Mouse (Mus musculus) lung, adult 18-20 months (tissue): Measurements from ENCODE around the gene Tsga10ip.
"Not testable (repeated sequence)": the region's sequence is repeated elsewhere in the genome, so short reads cannot be mapped to it uniquely, and the experiment has no call there.

Source experiments
- DNase-seq, 2 experiments: peaks; one replicate each; pipeline ENCODE4 v3.0.0; 2022; ENCODE audit warnings: mixed read lengths in 2 of 2

Tsga10ip gene

GRCm38 (mm10) chr19:5423561-5423960 is 21.2 kb upstream of the Tsga10ip start:
- no peak for DNase-seq

GRCm38 (mm10) chr19:5422895-5423443 is 20.6 kb upstream of the Tsga10ip start:
- DNase-seq = no peak

GRCm38 (mm10) chr19:5422267-5422666 is 19.9 kb upstream of the Tsga10ip start:
- DNase-seq = no peak

- no peak for DNase-seq
Measured at GRCm38 (mm10) chr19:5421784-5422183, 19.5 kb upstream of the Tsga10ip start.

- DNase-seq = no peak
Measured at GRCm38 (mm10) chr19:5420579-5420978, 18.3 kb upstream of the Tsga10ip start.

GRCm38 (mm10) chr19:5419630-5420029 is 17.3 kb upstream of the Tsga10ip start:
- DNase-seq = no peak

GRCm38 (mm10) chr19:5418750-5419466 is 16.6 kb upstream of the Tsga10ip start:
- no peak for DNase-seq

GRCm38 (mm10) chr19:5414534-5414957 is 12.2 kb upstream of the Tsga10ip start:
- DNase-seq = peak; percentile 58 to 63

GRCm38 (mm10) chr19:5413840-5414239 is 11.5 kb upstream of the Tsga10ip start:
- DNase-seq = no peak

GRCm38 (mm10) chr19:5411961-5412360 is 9.6 kb upstream of the Tsga10ip start:
- DNase-seq = no peak

GRCm38 (mm10) chr19:5410641-5411040 is 8.3 kb upstream of the Tsga10ip start:
- no peak for DNase-seq

- DNase-seq = peak in 1 of 2 experiments; percentile 54
Measured at GRCm38 (mm10) chr19:5409068-5409467, 6.7 kb upstream of the Tsga10ip start.

GRCm38 (mm10) chr19:5408057-5409001 is 6.0 kb upstream of the Tsga10ip start:
- peak in 1 of 2 experiments; percentile 39 for DNase-seq

- DNase-seq = peak; percentile 64 to 75
Measured at GRCm38 (mm10) chr19:5407133-5407532, 4.8 kb upstream of the Tsga10ip start.

- DNase-seq = peak; percentile 60 to 62
Measured at GRCm38 (mm10) chr19:5406531-5407126, 4.3 kb upstream of the Tsga10ip start.

- DNase-seq = no peak
Measured at GRCm38 (mm10) chr19:5405924-5406323, 3.6 kb upstream of the Tsga10ip start.

GRCm38 (mm10) chr19:5401073-5401472 is 1.3 kb downstream of the Tsga10ip start:
- not testable (repeated sequence) for DNase-seq

- DNase-seq = no peak
Measured at GRCm38 (mm10) chr19:5395371-5395770, 7.0 kb downstream of the Tsga10ip start.

- no peak for DNase-seq
Measured at GRCm38 (mm10) chr19:5394168-5394567, 8.2 kb downstream of the Tsga10ip start.

- DNase-seq = peak; percentile 45 to 52
Measured at GRCm38 (mm10) chr19:5392892-5393291, 9.4 kb downstream of the Tsga10ip start.

- no peak for DNase-seq
Measured at GRCm38 (mm10) chr19:5390416-5390815, 11.9 kb downstream of the Tsga10ip start.

GRCm38 (mm10) chr19:5389647-5390046 is 12.7 kb downstream of the Tsga10ip start:
- DNase-seq = peak; percentile 41 to 42
